Mouse (Mus musculus): ENCODE measurements around the gene Zfp62. TPM values are rescaled to one million over a fixed set of nuclear protein-coding genes. Genes with fewer than 3 reads are reported as not detected.

The Zfp62 gene
- polyA plus RNA-seq, 1 experiment from 2014 or later = 33.9 TPM

- no peak overlapping the region for H3K9ac ChIP-seq (ENCODE audit: low read depth, low read length)
- H3K27ac ChIP-seq (ENCODE audit: low read depth, low read length) = no peak overlapping the region
- no peak for ATAC-seq (replicated peaks; ENCODE audit: insufficient number of reproducible peaks, low FRiP score, low TSS enrichment)
These were observed 57.7 kb downstream of the Zfp62 start for GRCm38 (mm10) chr11:49260598-49261312.

GRCm38 (mm10) chr11:49261313-49261855 lies 58.3 kb downstream of the Zfp62 start:
- Histone ChIP-seq H3K4me2 (no peak overlapping the region), H3K4me1 (ENCODE audit: control insufficient read depth, insufficient read depth, low read length) (no peaks in the 10 kb centered on the region), H3K9ac (ENCODE audit: low read depth, low read length) (no peak overlapping the region), H3K27me3 (ENCODE audit: control insufficient read depth, insufficient read depth, low read length) (no peaks in the 10 kb centered on the region), H3K4me3 (ENCODE audit: low read depth, low read length) (no peak overlapping the region), H3K9me3 (replicated peaks; ENCODE audit: control insufficient read depth, low read length) (no peaks in the 10 kb centered on the region), H3K27ac (ENCODE audit: low read depth, low read length) (no peak overlapping the region), H3K36me3 (ENCODE audit: control insufficient read depth, insufficient read depth, low read length) (peaks cover 16% of the 10 kb centered on the region)
- 93% methylated on average over 14 of the region's 14 CpGs for WGBS (ENCODE audit: insufficient replicate concordance)
- ATAC-seq (replicated peaks; ENCODE audit: insufficient number of reproducible peaks, low FRiP score, low TSS enrichment) = no peak

More at GRCm38 (mm10) chr11:49260598-49261312, 57.7 kb downstream of the Zfp62 start:
- WGBS (ENCODE audit: insufficient replicate concordance) = 93% methylated on average over 21 of the region's 21 CpGs
- Histone ChIP-seq H3K9me3 (replicated peaks; ENCODE audit: control insufficient read depth, low read length) (no peaks in the 10 kb centered on the region), H3K4me1 (ENCODE audit: control insufficient read depth, insufficient read depth, low read length) (no peaks in the 10 kb centered on the region), H3K4me2 (no peak overlapping the region), H3K27me3 (ENCODE audit: control insufficient read depth, insufficient read depth, low read length) (no peaks in the 10 kb centered on the region), H3K4me3 (ENCODE audit: low read depth, low read length) (no peak overlapping the region), H3K36me3 (ENCODE audit: control insufficient read depth, insufficient read depth, low read length) (peaks cover 16% of the 10 kb centered on the region)

GRCm38 (mm10) chr11:49262286-49262685 lies 59.2 kb downstream of the Zfp62 start:
- WGBS (ENCODE audit: insufficient replicate concordance) = 91% methylated on average over 5 of the region's 5 CpGs
- no peaks in the 10 kb centered on the region for H3K9me3 ChIP-seq (replicated peaks; ENCODE audit: control insufficient read depth, low read length)

GRCm38 (mm10) chr11:49263149-49263548 lies 60.1 kb downstream of the Zfp62 start:
- 92% methylated on average over 6 of the region's 6 CpGs for WGBS (ENCODE audit: insufficient replicate concordance)
- Histone ChIP-seq H3K9ac (ENCODE audit: low read depth, low read length) (no peak overlapping the region), H3K36me3 (ENCODE audit: control insufficient read depth, insufficient read depth, low read length) (peaks cover 16% of the 10 kb centered on the region), H3K27me3 (ENCODE audit: control insufficient read depth, insufficient read depth, low read length) (no peaks in the 10 kb centered on the region), H3K9me3 (replicated peaks; ENCODE audit: control insufficient read depth, low read length) (no peaks in the 10 kb centered on the region), H3K4me3 (ENCODE audit: low read depth, low read length) (no peak overlapping the region), H3K4me1 (ENCODE audit: control insufficient read depth, insufficient read depth, low read length) (no peaks in the 10 kb centered on the region), H3K4me2 (no peak overlapping the region), H3K27ac (ENCODE audit: low read depth, low read length) (no peak overlapping the region)
- ATAC-seq (replicated peaks; ENCODE audit: insufficient number of reproducible peaks, low FRiP score, low TSS enrichment) = no peak

More at GRCm38 (mm10) chr11:49262286-49262685, 59.2 kb downstream of the Zfp62 start:
- H3K4me1 ChIP-seq (ENCODE audit: control insufficient read depth, insufficient read depth, low read length) = no peaks in the 10 kb centered on the region
- H3K9ac ChIP-seq (ENCODE audit: low read depth, low read length) = no peak overlapping the region
- H3K27me3 ChIP-seq (ENCODE audit: control insufficient read depth, insufficient read depth, low read length) = no peaks in the 10 kb centered on the region
- peaks cover 16% of the 10 kb centered on the region for H3K36me3 ChIP-seq (ENCODE audit: control insufficient read depth, insufficient read depth, low read length)
- H3K4me3 ChIP-seq (ENCODE audit: low read depth, low read length) = no peak overlapping the region
- H3K4me2 ChIP-seq = no peak overlapping the region
- no peak for ATAC-seq (replicated peaks; ENCODE audit: insufficient number of reproducible peaks, low FRiP score, low TSS enrichment)
- H3K27ac ChIP-seq (ENCODE audit: low read depth, low read length) = no peak overlapping the region

GRCm38 (mm10) chr11:49264081-49264480 lies 61.0 kb downstream of the Zfp62 start:
- peaks cover 16% of the 10 kb centered on the region for H3K36me3 ChIP-seq (ENCODE audit: control insufficient read depth, insufficient read depth, low read length)
- WGBS (ENCODE audit: insufficient replicate concordance) = 88% methylated on average over 7 of the region's 7 CpGs
- H3K4me1 ChIP-seq (ENCODE audit: control insufficient read depth, insufficient read depth, low read length) = no peaks in the 10 kb centered on the region
- no peak overlapping the region for H3K4me3 ChIP-seq (ENCODE audit: low read depth, low read length)
- no peak overlapping the region for H3K27ac ChIP-seq (ENCODE audit: low read depth, low read length)
- H3K9me3 ChIP-seq (replicated peaks; ENCODE audit: control insufficient read depth, low read length) = no peaks in the 10 kb centered on the region
- H3K4me2 ChIP-seq = no peak overlapping the region
- no peak for ATAC-seq (replicated peaks; ENCODE audit: insufficient number of reproducible peaks, low FRiP score, low TSS enrichment)
- no peak overlapping the region for H3K9ac ChIP-seq (ENCODE audit: low read depth, low read length)
- no peaks in the 10 kb centered on the region for H3K27me3 ChIP-seq (ENCODE audit: control insufficient read depth, insufficient read depth, low read length)

- WGBS (ENCODE audit: insufficient replicate concordance) = 79% methylated on average over 11 of the region's 11 CpGs
- H3K4me1 ChIP-seq (ENCODE audit: control insufficient read depth, insufficient read depth, low read length) = no peaks in the 10 kb centered on the region
- H3K9ac ChIP-seq (ENCODE audit: low read depth, low read length) = no peak overlapping the region
- no peaks in the 10 kb centered on the region for H3K27me3 ChIP-seq (ENCODE audit: control insufficient read depth, insufficient read depth, low read length)
- ATAC-seq (replicated peaks; ENCODE audit: insufficient number of reproducible peaks, low FRiP score, low TSS enrichment) = no peak
- H3K4me3 ChIP-seq (ENCODE audit: low read depth, low read length) = no peak overlapping the region
- H3K9me3 ChIP-seq (replicated peaks; ENCODE audit: control insufficient read depth, low read length) = no peaks in the 10 kb centered on the region
- no peak overlapping the region for H3K27ac ChIP-seq (ENCODE audit: low read depth, low read length)
- peaks cover 16% of the 10 kb centered on the region for H3K36me3 ChIP-seq (ENCODE audit: control insufficient read depth, insufficient read depth, low read length)
- no peak overlapping the region for H3K4me2 ChIP-seq
These were observed 61.5 kb downstream of the Zfp62 start for GRCm38 (mm10) chr11:49264622-49265021.

- 91% methylated on average over 8 of the region's 8 CpGs for WGBS (ENCODE audit: insufficient replicate concordance)
- Histone ChIP-seq H3K27ac (ENCODE audit: low read depth, low read length) (no peak overlapping the region), H3K4me2 (no peak overlapping the region), H3K4me3 (ENCODE audit: low read depth, low read length) (no peak overlapping the region), H3K36me3 (ENCODE audit: control insufficient read depth, insufficient read depth, low read length) (peaks cover 16% of the 10 kb centered on the region), H3K9ac (ENCODE audit: low read depth, low read length) (no peak overlapping the region), H3K9me3 (replicated peaks; ENCODE audit: control insufficient read depth, low read length) (no peaks in the 10 kb centered on the region), H3K4me1 (ENCODE audit: control insufficient read depth, insufficient read depth, low read length) (no peaks in the 10 kb centered on the region), H3K27me3 (ENCODE audit: control insufficient read depth, insufficient read depth, low read length) (no peaks in the 10 kb centered on the region)
- ATAC-seq (replicated peaks; ENCODE audit: insufficient number of reproducible peaks, low FRiP score, low TSS enrichment) = no peak
These were observed 62.0 kb downstream of the Zfp62 start for GRCm38 (mm10) chr11:49265101-49265500.

GRCm38 (mm10) chr11:49266671-49267070 lies 63.6 kb downstream of the Zfp62 start:
- ATAC-seq (replicated peaks; ENCODE audit: insufficient number of reproducible peaks, low FRiP score, low TSS enrichment) = no peak
- peaks cover 2% of the 10 kb centered on the region for H3K36me3 ChIP-seq (ENCODE audit: control insufficient read depth, insufficient read depth, low read length)
- H3K4me3 ChIP-seq (ENCODE audit: low read depth, low read length) = no peak overlapping the region
- no peaks in the 10 kb centered on the region for H3K27me3 ChIP-seq (ENCODE audit: control insufficient read depth, insufficient read depth, low read length)
- no peak overlapping the region for H3K4me2 ChIP-seq
- H3K9ac ChIP-seq (ENCODE audit: low read depth, low read length) = no peak overlapping the region
- peak overlapping the region; percentile 36 for H3K27ac ChIP-seq (ENCODE audit: low read depth, low read length)
- H3K4me1 ChIP-seq (ENCODE audit: control insufficient read depth, insufficient read depth, low read length) = no peaks in the 10 kb centered on the region
- no peaks in the 10 kb centered on the region for H3K9me3 ChIP-seq (replicated peaks; ENCODE audit: control insufficient read depth, low read length)
- 40% methylated on average over 6 of the region's 6 CpGs for WGBS (ENCODE audit: insufficient replicate concordance)

GRCm38 (mm10) chr11:49267316-49267715 lies 64.2 kb downstream of the Zfp62 start:
- no peaks in the 10 kb centered on the region; the same call in none of the 2 replicates for H3K36me3 ChIP-seq (ENCODE audit: control insufficient read depth, insufficient read depth, low read length)
- H3K9me3 ChIP-seq (replicated peaks; ENCODE audit: control insufficient read depth, low read length) = no peaks in the 10 kb centered on the region
- H3K4me3 ChIP-seq (ENCODE audit: low read depth, low read length) = no peak overlapping the region
- no peak overlapping the region for H3K4me2 ChIP-seq
- no peak overlapping the region for H3K9ac ChIP-seq (ENCODE audit: low read depth, low read length)
- 77% methylated on average over 10 of the region's 10 CpGs for WGBS (ENCODE audit: insufficient replicate concordance)
- no peaks in the 10 kb centered on the region for H3K4me1 ChIP-seq (ENCODE audit: control insufficient read depth, insufficient read depth, low read length)
- no peak for ATAC-seq (replicated peaks; ENCODE audit: insufficient number of reproducible peaks, low FRiP score, low TSS enrichment)
- H3K27ac ChIP-seq (ENCODE audit: low read depth, low read length) = peak overlapping the region; percentile 50
- no peaks in the 10 kb centered on the region for H3K27me3 ChIP-seq (ENCODE audit: control insufficient read depth, insufficient read depth, low read length)
